Mouse (Mus musculus) liver, postnatal 0 days (tissue): ENCODE data around the gene Tmem221.
A peak's percentile ranks its signal among the peaks of the same experiment; 100 is the strongest.

Source experiments
- CTCF ChIP-seq: sonication (generic); IDR thresholded peaks from 2 replicates; pipeline ENCODE4 v1.5.1; 2016; ENCODE audit warnings: antibody characterized with exemption, low read depth
- EP300 ChIP-seq: IDR thresholded peaks from 2 replicates; pipeline ENCODE4 v1.6.1; 2016; ENCODE audit warnings: antibody characterized with exemption, low read depth, mild to moderate bottlenecking

DNA sequence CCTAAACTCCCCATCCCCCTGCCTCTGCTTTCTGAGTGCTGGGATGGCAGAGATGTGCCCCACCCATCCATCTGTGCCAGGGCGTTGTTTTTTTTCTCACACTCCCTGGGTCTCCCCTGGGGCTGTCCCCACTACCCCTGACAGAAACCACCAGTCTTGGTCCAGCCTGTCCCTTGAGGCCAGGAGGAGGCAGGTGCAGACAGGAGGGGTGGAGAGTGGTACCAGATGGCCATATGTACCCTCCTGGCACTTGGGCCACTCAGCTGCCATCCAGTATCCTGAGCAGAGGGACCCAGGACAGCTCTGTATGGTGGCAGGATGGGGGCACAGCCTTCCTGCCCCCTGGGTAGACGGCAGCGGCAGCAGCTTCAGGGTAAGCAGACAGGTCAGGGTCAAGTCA lies 38.8 kb upstream of the Tmem221 start, which contains the start of gene Fam129c:
- no peak for TF ChIP-seq CTCF
- TF ChIP-seq EP300: peak; percentile 26; the same call in 1 of the 2 replicates
